Mouse (Mus musculus) liver, adult 2 months (tissue): ENCODE data around the gene Slc7a1. TPM values are rescaled to one million over a fixed set of nuclear protein-coding genes. Genes with fewer than 3 reads are reported as not detected.

Source experiments
- DNase-seq: peaks from one replicate; pipeline ENCODE4 v3.0.0-alpha.2; 2011; ENCODE audit warnings: low read depth, low spot score; ENCODE audit errors: extremely low read depth
- H3K27ac ChIP-seq: fragments of 200-500 bp; replicated peaks from 2 replicates; pipeline ENCODE4 v1.5.1; 2012; ENCODE audit warnings: low read depth, mild to moderate bottlenecking, control low read depth, inconsistent platforms, low read length; ENCODE audit not compliant: insufficient read depth
- H3K27me3 ChIP-seq: fragments of 200-500 bp; 2 replicates; pipeline ENCODE4 v1.6.1; 2012; ENCODE audit warnings: mild to moderate bottlenecking, moderate library complexity, low read length, inconsistent platforms; ENCODE audit not compliant: control insufficient read depth, insufficient read depth
- H3K36me3 ChIP-seq: fragments of 200-500 bp; 2 replicates; pipeline ENCODE4 v1.6.1; 2012; ENCODE audit warnings: low read length, inconsistent platforms; ENCODE audit not compliant: control insufficient read depth, insufficient read depth
- H3K4me1 ChIP-seq: fragments of 200-500 bp; 2 replicates; pipeline ENCODE4 v1.6.1; 2011; ENCODE audit warnings: low read length; ENCODE audit not compliant: control insufficient read depth, insufficient read depth
- H3K4me3 ChIP-seq: fragments of 200-500 bp; 2 replicates; pipeline ENCODE4 v1.5.1; 2011; ENCODE audit warnings: low read depth, mild to moderate bottlenecking, control low read depth, low read length, moderate library complexity; ENCODE audit not compliant: insufficient read depth
- H3K79me2 ChIP-seq: fragments of 200-500 bp; 2 replicates; pipeline ENCODE4 v1.6.1; 2012; ENCODE audit warnings: inconsistent platforms, mild to moderate bottlenecking, low read length, moderate library complexity; ENCODE audit not compliant: control insufficient read depth, insufficient read depth
- H3K9ac ChIP-seq: fragments of 200-500 bp; 2 replicates; pipeline ENCODE4 v1.6.1; 2012; ENCODE audit warnings: low read depth, mild to moderate bottlenecking, control low read depth, inconsistent platforms, low read length
- CTCF ChIP-seq: fragments of 200-500 bp; IDR thresholded peaks from 2 replicates; pipeline ENCODE4 v1.5.1; 2011; ENCODE audit warnings: low read depth, low read length, control low read depth
- POLR2A ChIP-seq: fragments of 200-500 bp; IDR thresholded peaks from 2 replicates; pipeline ENCODE4 v1.6.1; 2011; ENCODE audit warnings: low read length, control low read depth; ENCODE audit not compliant: insufficient read depth; ENCODE audit errors: extremely low read depth
- WGBS: fragments of 180-500 bp; shearing (Covaris S2); methylation state at CpG from one replicate; pipeline ENCODE4 v1.1.7; 2018; 5-methylcytosine and 5-hydroxymethylcytosine counted together
- polyA plus RNA-seq: library from polyadenylated mRNA; depleted of rRNA; stranded (reverse); fragments of >200 nt; gene quantifications from 2 replicates; pipeline ENCODE4 v1.2.3, GENCODE M21; 2012
- total RNA-seq: library from RNA; depleted of rRNA; stranded (reverse); fragments of >200 nt; gene quantifications from 2 replicates; pipeline ENCODE4 v1.2.3, GENCODE M21; 2014

The Slc7a1 gene
- total and polyA plus RNA-seq, 2 experiments, result 0.18 to 0.23 TPM

DNA sequence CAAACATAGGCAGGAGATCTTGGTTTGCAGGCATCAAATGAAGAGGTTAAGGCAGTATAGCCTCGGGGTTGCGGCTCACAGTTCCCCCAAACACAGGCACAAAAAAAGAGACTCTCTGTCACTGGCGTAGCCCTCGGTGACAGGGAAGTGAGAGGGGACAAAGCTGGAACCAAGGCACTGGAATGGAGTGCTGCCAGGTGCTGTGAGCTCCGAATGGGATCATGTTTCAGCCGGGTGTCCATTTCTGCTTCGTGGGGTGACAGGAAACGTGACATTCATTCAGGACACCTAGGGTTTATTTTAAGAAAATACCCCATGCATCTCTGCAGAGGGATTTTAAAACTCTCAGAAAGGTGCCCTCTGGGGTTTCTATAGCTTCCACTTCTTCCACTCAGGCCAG lies 45.2 kb downstream of the Slc7a1 start:
- Histone ChIP-seq H3K9ac (no peak overlapping the region), H3K79me2 (no peaks in the 10 kb centered on the region), H3K36me3 (no peaks in the 10 kb centered on the region), H3K4me1 (no peaks in the 10 kb centered on the region), H3K27me3 (no peaks in the 10 kb centered on the region), H3K4me3 (no peak overlapping the region), H3K27ac (no peak overlapping the region)
- DNase-seq, result no peak
- 80% methylated on average over 8 of the region's 8 CpGs for WGBS
- TF ChIP-seq CTCF, result no peak
- TF ChIP-seq POLR2A, result no peak

DNA sequence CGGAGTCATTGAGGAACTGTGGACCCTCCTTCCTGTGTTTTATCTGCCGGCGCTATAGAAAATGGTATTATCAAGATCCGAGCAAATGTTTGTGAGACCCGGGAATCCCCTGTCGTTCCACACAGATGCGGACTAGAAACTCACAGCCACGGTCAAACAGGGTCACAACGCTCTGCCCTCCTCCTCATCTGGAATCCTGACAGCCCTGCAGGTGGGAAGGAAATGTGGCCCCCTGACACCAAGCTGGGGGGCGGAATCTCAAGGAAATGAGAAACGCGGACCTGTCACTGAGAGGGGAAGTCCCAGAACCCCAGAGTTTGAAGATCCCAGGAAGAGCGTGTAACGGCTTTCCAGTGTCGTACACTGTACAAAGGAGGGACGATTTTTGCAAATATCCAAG lies 46.3 kb downstream of the Slc7a1 start:
- no peak overlapping the region for H3K9ac ChIP-seq
- H3K36me3 ChIP-seq, result no peaks in the 10 kb centered on the region
- H3K79me2 ChIP-seq, result no peaks in the 10 kb centered on the region
- 80% methylated on average over 16 of the region's 16 CpGs for WGBS
- H3K27ac ChIP-seq, result no peak overlapping the region
- TF ChIP-seq POLR2A, result no peak
- TF ChIP-seq CTCF, result no peak
- H3K4me1 ChIP-seq, result no peaks in the 10 kb centered on the region
- no peak overlapping the region for H3K4me3 ChIP-seq
- H3K27me3 ChIP-seq, result no peaks in the 10 kb centered on the region
- no peak for DNase-seq

DNA sequence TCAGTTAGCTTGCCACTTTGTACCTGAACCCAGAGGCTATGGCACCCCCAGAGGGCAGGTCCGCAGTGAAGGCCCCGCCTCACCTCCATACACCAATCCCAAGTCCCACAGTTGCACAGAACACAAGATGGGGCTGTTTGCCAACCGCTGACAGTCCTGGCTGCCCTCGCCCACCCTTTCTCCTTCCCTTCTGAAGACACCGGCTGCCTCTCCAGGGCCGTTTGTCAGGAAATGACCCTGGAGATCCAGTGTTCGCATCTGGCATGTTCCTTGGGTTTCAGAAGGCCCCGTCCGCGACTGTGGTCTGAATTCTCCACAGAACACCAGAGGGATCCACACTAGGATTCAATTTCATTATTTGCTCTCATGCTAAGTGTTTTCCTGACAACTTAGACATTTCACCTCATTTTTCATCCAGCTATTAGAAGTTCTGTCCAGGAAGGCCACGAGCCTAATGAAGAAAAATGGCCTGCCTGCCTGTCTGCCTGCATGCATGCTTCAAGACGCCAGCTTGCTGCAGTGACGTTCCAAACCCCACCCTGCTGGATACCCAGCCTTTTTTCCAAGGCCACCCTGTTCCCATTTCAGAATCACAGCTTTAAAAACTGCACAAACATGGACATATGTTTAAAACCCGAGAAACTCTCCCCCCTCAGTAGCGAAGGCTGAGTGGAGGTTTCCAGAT lies 50.2 kb downstream of the Slc7a1 start:
- no peak for DNase-seq
- no peak overlapping the region for H3K4me3 ChIP-seq
- H3K79me2 ChIP-seq, result no peaks in the 10 kb centered on the region
- no peaks in the 10 kb centered on the region for H3K4me1 ChIP-seq
- H3K9ac ChIP-seq, result no peak overlapping the region
- H3K27ac ChIP-seq, result no peak overlapping the region
- H3K36me3 ChIP-seq, result no peaks in the 10 kb centered on the region
- H3K27me3 ChIP-seq, result no peaks in the 10 kb centered on the region
- WGBS, result 83% methylated on average over 15 of the region's 15 CpGs
- TF ChIP-seq POLR2A (no peak), CTCF (no peak)

DNA sequence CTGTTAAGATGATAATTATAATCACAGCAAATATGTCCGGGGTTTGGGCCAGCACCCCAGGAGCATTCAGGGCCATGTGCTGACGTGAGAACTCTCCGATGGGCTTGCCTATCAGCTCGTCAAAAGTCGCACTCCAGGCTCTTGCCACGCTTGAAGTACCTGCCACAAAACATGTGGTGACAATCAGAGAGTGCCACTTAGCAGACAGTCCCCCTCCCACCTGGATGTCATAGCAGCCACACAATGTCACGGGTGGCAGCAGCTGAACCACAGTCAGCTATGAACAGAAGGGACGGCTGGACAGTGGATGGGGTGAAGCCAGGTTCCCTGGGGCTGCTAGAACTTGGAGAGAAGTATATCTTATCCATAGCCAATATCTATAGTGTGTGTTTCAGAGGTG lies 51.6 kb downstream of the Slc7a1 start:
- H3K27ac ChIP-seq, result no peak overlapping the region
- DNase-seq, result no peak
- H3K36me3 ChIP-seq, result no peaks in the 10 kb centered on the region
- WGBS, result 92% methylated on average over 8 of the region's 8 CpGs
- H3K79me2 ChIP-seq, result no peaks in the 10 kb centered on the region
- no peaks in the 10 kb centered on the region for H3K27me3 ChIP-seq
- no peak for TF ChIP-seq CTCF
- TF ChIP-seq POLR2A, result no peak
- no peak overlapping the region for H3K4me3 ChIP-seq
- H3K4me1 ChIP-seq, result no peaks in the 10 kb centered on the region
- H3K9ac ChIP-seq, result no peak overlapping the region

DNA sequence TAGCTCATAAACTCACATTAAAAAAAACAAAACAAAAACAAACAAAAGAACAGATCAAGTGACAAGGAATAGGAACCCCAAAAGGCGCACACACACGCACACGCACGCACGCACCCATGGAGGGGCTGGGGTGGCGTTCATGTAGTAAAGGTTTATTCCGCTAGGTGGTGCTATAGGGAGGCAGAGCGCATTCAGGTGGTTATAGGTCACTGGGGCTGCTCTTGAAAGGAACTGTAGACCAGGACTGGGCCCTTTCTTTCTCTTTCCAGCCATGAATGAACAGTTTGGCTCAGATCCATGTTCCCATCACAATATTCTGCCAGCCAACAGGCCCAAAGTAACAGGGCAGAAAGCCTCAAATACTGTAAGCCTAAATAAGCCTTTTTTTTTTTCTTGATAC lies 53.2 kb downstream of the Slc7a1 start:
- DNase-seq, result no peak
- no peak overlapping the region for H3K9ac ChIP-seq
- H3K36me3 ChIP-seq, result no peaks in the 10 kb centered on the region
- TF ChIP-seq POLR2A (no peak), CTCF (peak; percentile 45)
- no peak overlapping the region for H3K4me3 ChIP-seq
- no peak overlapping the region for H3K27ac ChIP-seq
- H3K79me2 ChIP-seq, result no peaks in the 10 kb centered on the region
- WGBS, result 92% methylated on average over 8 of the region's 8 CpGs
- no peaks in the 10 kb centered on the region for H3K4me1 ChIP-seq
- no peaks in the 10 kb centered on the region for H3K27me3 ChIP-seq

DNA sequence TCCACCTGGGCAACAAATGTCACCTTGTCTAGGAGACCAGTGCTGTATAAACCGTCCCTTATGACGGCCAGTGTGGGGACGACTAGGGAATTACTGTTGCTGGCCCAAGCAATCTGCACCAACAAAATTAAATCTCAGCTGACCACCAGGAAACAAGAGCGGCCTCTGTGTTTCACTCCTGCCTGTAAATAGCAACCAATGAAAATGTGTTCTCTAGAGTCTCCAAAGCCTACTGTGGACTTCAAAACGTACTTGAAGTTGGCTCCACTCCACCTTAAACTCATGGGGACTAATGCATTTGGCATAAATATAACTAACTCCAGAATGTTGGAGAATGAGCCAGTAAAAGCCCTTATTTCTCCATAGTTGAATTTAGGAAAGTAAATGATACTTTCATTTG lies 55.3 kb downstream of the Slc7a1 start:
- no peaks in the 10 kb centered on the region for H3K27me3 ChIP-seq
- H3K36me3 ChIP-seq, result no peaks in the 10 kb centered on the region

More for the DNA sequence above, 55.3 kb downstream of the Slc7a1 start:
- TF ChIP-seq POLR2A, result no peak
- no peak for TF ChIP-seq CTCF
- Histone ChIP-seq H3K4me3 (no peak overlapping the region), H3K79me2 (no peaks in the 10 kb centered on the region), H3K9ac (no peak overlapping the region), H3K4me1 (no peaks in the 10 kb centered on the region), H3K27ac (no peak overlapping the region)
- 79% methylated on average over 5 of the region's 5 CpGs for WGBS
- DNase-seq, result no peak
